Mouse (Mus musculus): Measurements from ENCODE around the gene Cnn3.

Cnn3 gene

DNA sequence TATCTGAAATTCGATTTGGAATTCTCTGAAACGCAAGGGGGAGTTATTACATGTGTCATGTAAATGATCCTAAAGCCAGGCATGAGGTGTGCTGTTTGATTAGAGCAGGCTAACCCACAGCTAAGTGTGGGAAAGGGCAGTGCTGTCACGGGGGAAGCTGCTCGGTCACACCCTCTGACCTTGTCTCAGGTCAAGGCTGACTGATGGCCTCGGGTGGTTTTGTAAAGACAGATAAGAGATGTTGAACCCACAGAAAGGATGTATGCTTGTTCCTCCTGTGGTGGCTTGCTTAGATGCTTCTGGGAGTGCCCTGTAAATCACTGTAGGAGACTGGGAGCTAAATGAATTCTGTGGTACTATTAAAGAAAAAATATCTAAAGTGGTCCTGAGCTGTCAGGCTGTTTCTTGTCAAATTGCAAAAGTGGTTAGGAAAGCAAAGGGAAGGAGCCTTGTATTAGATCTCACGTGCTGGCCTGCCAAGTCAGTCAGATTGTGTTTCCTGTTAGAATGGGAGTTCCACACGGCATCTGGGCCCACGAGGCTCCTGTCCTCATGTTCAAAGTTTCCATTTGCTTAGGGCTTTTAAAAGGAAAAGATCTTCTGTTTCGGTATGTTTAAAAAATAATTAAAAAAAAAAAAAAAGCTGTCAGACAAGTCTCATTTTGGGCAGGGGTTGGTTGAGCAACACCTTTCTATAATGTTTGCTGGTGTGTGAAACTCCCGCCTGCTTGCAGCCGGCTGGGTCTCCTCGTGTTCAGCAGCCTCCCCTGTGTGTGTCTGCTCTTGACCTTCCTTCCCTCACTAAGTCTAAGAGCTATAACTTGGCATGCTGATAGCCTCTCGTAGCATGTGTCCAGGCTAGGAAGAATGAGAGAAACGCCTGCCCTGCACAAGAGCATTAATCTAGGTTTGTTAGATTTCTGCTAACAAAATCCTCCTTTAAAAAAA is 32.5 kb downstream of the Cnn3 start:
- DNase-seq, result no peak

GRCm38 (mm10) chr3:121460473-121461193 is 34.3 kb downstream of the Cnn3 start:
- no peak for DNase-seq

GRCm38 (mm10) chr3:121461477-121461876 is 35.2 kb downstream of the Cnn3 start:
- DNase-seq, result no peak

- no peak for DNase-seq
Measured at GRCm38 (mm10) chr3:121462782-121463181, 36.5 kb downstream of the Cnn3 start.

DNA sequence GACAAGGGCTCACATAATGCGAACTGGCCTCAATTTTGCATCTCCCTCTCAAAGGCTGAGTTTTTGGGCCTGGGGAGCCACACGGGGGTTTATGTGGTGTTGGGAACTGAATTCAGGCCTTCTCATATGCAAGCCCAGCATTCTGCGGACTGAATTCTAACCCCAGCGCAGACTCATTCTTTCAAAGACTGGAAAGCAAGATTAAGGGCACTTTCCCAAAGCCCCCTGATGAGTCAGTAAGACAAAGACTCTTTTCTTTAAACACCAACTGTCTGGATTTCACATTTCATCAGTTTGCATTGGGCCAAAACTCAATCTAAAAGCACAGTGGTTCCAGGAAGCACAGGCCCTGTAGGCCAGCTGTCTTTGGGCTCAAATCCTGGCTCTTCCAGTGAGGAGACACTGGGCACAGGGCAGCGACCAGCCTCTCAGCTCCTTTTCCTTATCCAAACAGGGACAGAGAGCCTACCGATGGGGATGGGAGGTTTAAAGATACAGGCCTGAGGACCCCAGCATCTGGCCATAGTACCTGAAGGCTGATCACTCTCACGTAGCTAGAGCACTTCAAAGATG is 38.5 kb downstream of the Cnn3 start:
- DNase-seq, result no peak

- no peak for DNase-seq
Measured at GRCm38 (mm10) chr3:121465795-121466194, 39.5 kb downstream of the Cnn3 start.

- peak; percentile 27 to 47 for DNase-seq
Measured at GRCm38 (mm10) chr3:121467094-121467552, 40.8 kb downstream of the Cnn3 start.

- no peak for DNase-seq
Measured at GRCm38 (mm10) chr3:121468136-121468535, 41.8 kb downstream of the Cnn3 start.

DNA sequence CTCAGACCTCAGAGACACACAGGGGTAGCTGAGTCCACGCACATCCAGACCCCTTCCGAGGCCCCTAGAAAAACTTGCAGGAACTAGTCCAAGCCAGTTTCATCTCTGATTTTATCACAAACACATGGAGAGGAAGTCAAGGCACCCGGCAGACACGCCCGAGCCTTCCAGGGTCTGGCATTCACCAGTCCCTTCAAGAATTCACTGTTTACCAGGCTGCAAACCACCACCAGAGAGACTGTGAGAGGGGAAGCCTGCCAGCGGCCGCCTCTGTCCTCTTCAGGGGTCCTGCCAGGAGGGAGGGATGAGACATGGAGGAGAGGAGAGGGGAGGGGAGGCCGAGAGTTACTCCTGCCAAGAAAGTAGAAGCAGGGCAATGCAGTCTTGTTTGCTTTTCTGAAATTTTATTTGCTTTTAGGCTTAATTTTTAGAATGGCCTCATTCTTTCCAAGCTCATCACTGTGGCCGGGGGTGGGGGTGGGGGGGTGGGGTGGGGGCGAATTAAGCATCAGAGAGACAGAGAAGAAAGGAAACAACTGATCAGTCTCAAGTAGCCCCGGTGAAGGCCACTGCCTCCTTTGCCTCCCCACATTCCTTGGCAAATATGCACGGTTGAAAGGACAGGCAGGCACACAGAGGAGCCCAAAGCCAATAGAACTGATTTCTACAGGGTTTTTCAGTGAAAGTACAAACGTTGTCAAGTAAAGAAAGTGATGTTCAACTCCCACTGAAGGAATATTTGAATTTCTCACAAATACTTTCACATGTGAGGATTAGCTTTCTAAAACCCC is 43.1 kb downstream of the Cnn3 start:
- DNase-seq, result peak; percentile 49 to 68

GRCm38 (mm10) chr3:121471703-121472102 is 45.4 kb downstream of the Cnn3 start:
- peak; percentile 24 to 49 for DNase-seq

GRCm38 (mm10) chr3:121474738-121475137 is 48.4 kb downstream of the Cnn3 start:
- DNase-seq, result no peak

DNA sequence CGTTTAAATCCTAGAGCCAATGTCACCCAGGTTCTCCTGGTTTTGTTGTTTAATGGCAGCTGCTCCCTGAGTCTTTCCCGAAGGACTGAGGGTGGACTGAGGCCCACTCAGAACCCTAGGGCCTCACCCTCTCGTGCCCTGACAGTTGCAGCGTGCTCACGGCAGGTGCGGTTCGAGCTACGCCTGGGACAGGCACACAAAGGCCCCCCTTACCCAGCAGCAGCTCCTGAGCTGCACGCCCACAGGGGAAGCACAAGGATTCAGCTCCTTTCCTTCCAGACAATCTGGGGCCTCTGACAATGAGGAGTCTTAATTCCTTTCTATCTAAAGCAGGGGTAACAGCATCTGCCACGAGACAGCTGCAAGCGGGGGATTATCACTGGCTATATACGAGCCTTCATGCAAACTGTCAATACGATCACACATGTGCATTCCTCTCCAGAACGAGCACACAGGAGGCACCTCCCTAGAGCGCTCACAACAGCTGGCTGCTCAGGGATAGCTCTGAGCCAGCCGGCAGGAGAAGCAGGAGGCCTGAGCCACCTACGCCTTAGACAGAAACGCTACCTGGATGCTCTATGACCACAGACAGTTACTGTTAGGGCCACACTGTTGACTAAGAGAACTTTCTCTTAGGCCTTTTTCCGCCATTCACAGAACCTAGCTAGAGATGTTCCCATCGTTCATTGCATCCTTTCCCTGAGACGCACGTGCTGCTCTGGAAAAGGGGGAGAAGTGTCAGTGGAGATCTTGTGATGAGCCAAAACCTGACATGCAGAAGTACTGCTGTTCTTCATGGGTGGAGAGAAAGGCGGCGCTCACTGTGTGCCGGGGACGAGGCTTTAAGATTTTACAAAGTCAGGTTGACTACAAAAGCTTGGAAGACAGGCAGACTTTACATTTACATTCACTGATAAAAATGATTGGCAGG is 54.0 kb downstream of the Cnn3 start:
- no peak for DNase-seq

GRCm38 (mm10) chr3:121480961-121481436 is 54.7 kb downstream of the Cnn3 start:
- no peak for DNase-seq

GRCm38 (mm10) chr3:121481564-121481963 is 55.3 kb downstream of the Cnn3 start:
- DNase-seq, result no peak

GRCm38 (mm10) chr3:121483266-121484161 is 57.2 kb downstream of the Cnn3 start:
- no peak for DNase-seq

DNA sequence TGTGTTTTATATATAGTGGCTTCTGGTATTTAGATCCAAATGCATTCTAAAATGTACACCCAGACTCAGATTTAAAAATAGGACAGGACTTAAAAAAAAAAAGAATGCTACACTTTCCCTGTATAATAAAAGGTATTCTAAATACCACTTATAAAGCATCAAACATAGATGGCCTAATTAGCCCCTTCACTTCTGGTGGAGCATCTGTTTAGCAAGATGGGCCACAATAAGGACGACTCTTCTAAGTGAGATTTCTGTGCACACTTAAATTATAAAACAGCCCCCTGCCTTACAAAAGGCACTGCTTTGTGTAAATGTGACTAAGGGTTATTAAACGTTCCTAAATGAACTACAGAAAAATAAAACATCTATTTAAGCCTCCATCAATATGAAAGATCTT is 58.9 kb downstream of the Cnn3 start:
- no peak for DNase-seq

- no peak for DNase-seq
Measured at GRCm38 (mm10) chr3:121489462-121490118, 63.3 kb downstream of the Cnn3 start.

- DNase-seq, result no peak
Measured at GRCm38 (mm10) chr3:121490941-121491340, 64.6 kb downstream of the Cnn3 start.

GRCm38 (mm10) chr3:121492026-121492425 is 65.7 kb downstream of the Cnn3 start:
- no peak for DNase-seq

GRCm38 (mm10) chr3:121493997-121494421 is 67.7 kb downstream of the Cnn3 start:
- no peak for DNase-seq

All from kidney, postnatal 4 days (tissue).